Mouse (Mus musculus) granulocyte monocyte progenitor cell, adult 5-6 weeks (primary cell): ENCODE measurements around the gene Rcan3. TPM values are rescaled to one million over a fixed set of nuclear protein-coding genes. Genes with fewer than 3 reads are reported as not detected.

Source experiments
- ATAC-seq: replicated peaks from 2 replicates; pipeline ENCODE4 v1.8.0; 2016; ENCODE audit warnings: mild to moderate bottlenecking, moderate TSS enrichment, inconsistent platforms; ENCODE audit not compliant: poor library complexity, severe bottlenecking
- total RNA-seq, 2 experiments: library from RNA; stranded (forward) in 1 of 2; stranded (reverse) in 1 of 2; fragments of 200-712, 200-1000 nt in 1 of 2; fragments of >200 nt in 1 of 2; fragmentation: Nextera tagmentation in 1 of 2; gene quantifications; 2 replicates each; pipeline ENCODE4 v1.2.3; 2014 to 2017

The Rcan3 gene
- total RNA-seq, 2 experiments from 2014 or later: 3.6 to 9.3 TPM

- peak; percentile 89 for ATAC-seq
Observed at GRCm38 (mm10) chr4:135416367-135416766, 17.3 kb downstream of the Rcan3 start.

GRCm38 (mm10) chr4:135413491-135413890, 20.2 kb downstream of the Rcan3 start:
- no peak for ATAC-seq

- peak; percentile 69 for ATAC-seq
Observed at GRCm38 (mm10) chr4:135411633-135412032, 22.0 kb downstream of the Rcan3 start.

- 0 out of 2 replicates have a peak, but pooled peaks have one; percentile 30 for ATAC-seq
Observed at GRCm38 (mm10) chr4:135406180-135406579, 27.5 kb downstream of the Rcan3 start.

- ATAC-seq: no peak
Observed at GRCm38 (mm10) chr4:135404916-135405315, 28.7 kb downstream of the Rcan3 start.

- ATAC-seq: no peak
Observed at GRCm38 (mm10) chr4:135404048-135404447, 29.6 kb downstream of the Rcan3 start.

- ATAC-seq: no peak
Observed at GRCm38 (mm10) chr4:135401881-135402280, 31.8 kb downstream of the Rcan3 start.

- ATAC-seq: no peak
Observed at GRCm38 (mm10) chr4:135397991-135398390, 35.7 kb downstream of the Rcan3 start, which contains the start of gene Ncmap. Ncmap (minus strand) TSS chr4:135398227.

- ATAC-seq: no peak
Observed at GRCm38 (mm10) chr4:135397551-135397950, 36.1 kb downstream of the Rcan3 start.

GRCm38 (mm10) chr4:135396303-135396702, 37.4 kb downstream of the Rcan3 start:
- no peak for ATAC-seq

- no peak for ATAC-seq
Observed at GRCm38 (mm10) chr4:135395375-135395774, 38.3 kb downstream of the Rcan3 start.

GRCm38 (mm10) chr4:135394666-135395065, 39.0 kb downstream of the Rcan3 start:
- no peak for ATAC-seq

- ATAC-seq: no peak
Observed at GRCm38 (mm10) chr4:135393381-135393780, 40.3 kb downstream of the Rcan3 start.

GRCm38 (mm10) chr4:135392801-135393200, 40.9 kb downstream of the Rcan3 start:
- ATAC-seq: no peak

GRCm38 (mm10) chr4:135391014-135391413, 42.6 kb downstream of the Rcan3 start:
- no peak for ATAC-seq

- no peak for ATAC-seq
Observed at GRCm38 (mm10) chr4:135385614-135386013, 48.0 kb downstream of the Rcan3 start.

- ATAC-seq: peak; percentile 73
Observed at GRCm38 (mm10) chr4:135382316-135382715, 51.3 kb downstream of the Rcan3 start.

GRCm38 (mm10) chr4:135381355-135381754, 52.3 kb downstream of the Rcan3 start:
- ATAC-seq: 0 out of 2 replicates have a peak, but pooled peaks have one; percentile 40

- ATAC-seq: no peak
Observed at GRCm38 (mm10) chr4:135377241-135377640, 56.4 kb downstream of the Rcan3 start.

- no peak; the same call in 1 of the 2 replicates for ATAC-seq
Observed at GRCm38 (mm10) chr4:135375444-135375843, 58.2 kb downstream of the Rcan3 start.

GRCm38 (mm10) chr4:135373299-135373698, 60.4 kb downstream of the Rcan3 start:
- ATAC-seq: no peak

- no peak for ATAC-seq
Observed at GRCm38 (mm10) chr4:135370372-135370771, 63.3 kb downstream of the Rcan3 start.

- no peak for ATAC-seq
Observed at GRCm38 (mm10) chr4:135362828-135363227, 70.8 kb downstream of the Rcan3 start.
